Mouse (Mus musculus) testis, postnatal 14 days (tissue): ENCODE results near the gene Tatdn3.

ENCODE experiments used
- DNase-seq: peaks from one replicate; pipeline ENCODE4 v3.0.0; 2021; ENCODE audit warnings: low spot score

Tatdn3 gene

DNA sequence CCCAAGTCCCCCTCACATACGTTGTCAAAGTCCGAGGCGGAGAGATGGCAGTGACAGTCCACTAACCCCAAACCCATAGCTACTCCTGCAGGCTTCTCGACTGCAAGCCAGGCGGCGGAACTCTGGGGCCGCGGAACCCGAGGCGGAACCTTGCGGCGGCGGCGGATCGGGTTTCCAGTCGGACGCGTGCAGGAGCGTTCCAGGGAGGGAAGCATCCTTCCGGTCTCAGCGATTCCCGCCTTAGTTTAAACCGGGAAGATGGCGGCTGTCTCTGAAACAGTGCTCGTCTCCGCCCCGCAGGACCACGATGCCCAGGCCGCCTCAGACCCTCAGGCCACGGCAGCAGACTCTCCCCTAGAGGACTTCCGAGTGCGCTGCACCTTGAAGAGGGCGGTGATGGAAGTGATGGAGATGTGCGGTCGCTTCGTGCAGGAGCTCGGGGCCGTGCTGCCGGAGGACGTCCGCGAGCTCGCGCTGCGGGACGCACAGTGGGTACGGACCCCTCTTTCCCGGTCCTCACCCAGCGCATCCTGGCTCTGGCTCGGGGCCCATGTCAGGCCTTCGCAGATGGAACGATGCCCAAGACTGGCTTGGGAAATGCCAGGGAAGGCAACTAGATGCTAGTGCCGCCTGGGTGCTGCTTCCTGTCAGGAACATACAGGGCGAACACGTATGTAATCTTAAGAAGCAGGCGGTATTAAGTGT, at the start of gene Tatdn3, which contains the start of gene Nsl1:
Tatdn3 (minus strand) TSS at position 152 of the 705 bp plus-strand sequence.
Nsl1 (plus strand) TSS at position 232 of the 705 bp plus-strand sequence.
- DNase-seq, result peak; percentile 90

DNA sequence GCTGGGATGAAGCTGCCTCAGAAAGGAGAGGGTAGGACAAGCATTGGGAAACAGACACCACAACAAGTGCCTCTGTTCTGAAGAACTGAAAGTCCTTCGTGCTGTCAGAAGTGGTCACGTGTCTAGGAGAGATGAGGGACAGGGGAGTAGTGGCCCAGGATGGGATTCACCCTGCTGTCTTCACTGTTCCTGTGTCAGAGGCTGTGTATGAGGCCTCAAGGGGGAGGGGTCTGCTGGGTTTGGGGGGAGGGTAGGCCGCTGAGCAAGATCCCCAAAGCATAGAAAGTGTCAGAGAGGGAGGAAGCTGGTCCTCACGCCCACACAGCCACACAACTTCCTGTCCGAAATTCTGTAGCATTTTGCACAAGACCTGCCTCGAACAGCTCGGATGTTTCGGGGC, 48.4 kb upstream of the Tatdn3 start:
- DNase-seq, result no peak

DNA sequence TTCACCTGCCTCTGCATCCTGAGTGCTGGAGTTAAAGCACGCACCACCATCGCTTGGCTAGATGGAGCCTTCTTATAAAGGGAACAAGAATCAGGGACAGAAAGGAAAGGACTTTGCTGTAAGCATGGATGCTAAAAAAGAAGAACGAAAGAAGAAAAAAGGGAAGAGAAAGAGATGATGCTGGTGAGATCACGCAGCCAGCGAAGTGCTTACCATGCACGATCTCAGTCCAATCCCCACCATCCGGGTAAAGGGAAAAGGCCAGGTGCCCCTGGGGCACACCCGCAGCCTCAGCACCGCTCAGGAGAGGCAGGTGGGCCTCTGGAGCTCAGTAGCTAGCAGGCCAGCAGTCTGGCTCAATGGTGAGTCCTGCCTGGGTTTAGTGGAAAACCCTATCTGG, 47.2 kb upstream of the Tatdn3 start:
- no peak for DNase-seq

DNA sequence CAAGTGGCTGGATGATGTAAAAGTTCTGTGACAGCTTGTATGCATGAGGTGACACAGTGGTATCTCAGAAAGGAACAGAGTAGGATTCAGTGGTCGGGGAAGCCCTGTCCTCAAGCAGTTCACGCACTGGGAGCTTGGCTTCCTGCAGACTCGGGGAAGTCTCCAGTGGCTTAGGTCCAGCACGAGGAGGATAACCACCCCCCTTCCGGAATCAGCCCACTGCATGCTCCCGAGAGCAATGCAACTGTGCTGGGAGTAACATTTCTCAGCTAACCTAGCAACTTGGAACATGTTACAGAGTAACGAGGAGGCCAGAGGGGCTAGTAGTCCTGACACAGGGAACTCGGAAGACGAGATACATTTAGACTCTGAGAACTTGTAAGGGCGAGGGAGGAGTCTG, 44.6 kb upstream of the Tatdn3 start:
- DNase-seq, result peak; percentile 29

DNA sequence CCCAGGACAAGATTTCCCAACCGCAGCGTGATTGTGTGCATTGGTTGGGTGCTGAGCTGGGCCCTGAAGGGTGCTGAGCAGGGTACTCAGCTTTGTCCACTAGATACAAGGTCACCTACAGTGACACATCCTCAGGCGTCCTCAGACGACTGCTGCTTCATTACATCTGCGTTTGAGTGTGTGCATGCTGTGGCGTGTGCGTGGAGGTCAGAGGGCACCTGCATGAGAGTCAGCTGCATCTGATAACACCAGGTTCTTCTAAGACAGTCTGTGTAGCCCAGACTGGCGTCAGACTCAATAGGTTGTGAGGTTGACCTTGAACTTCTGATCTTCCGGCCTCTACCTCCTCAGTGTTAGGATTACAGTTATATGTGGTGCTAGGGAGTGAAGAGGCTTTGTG, 42.5 kb upstream of the Tatdn3 start:
- DNase-seq, result no peak

DNA sequence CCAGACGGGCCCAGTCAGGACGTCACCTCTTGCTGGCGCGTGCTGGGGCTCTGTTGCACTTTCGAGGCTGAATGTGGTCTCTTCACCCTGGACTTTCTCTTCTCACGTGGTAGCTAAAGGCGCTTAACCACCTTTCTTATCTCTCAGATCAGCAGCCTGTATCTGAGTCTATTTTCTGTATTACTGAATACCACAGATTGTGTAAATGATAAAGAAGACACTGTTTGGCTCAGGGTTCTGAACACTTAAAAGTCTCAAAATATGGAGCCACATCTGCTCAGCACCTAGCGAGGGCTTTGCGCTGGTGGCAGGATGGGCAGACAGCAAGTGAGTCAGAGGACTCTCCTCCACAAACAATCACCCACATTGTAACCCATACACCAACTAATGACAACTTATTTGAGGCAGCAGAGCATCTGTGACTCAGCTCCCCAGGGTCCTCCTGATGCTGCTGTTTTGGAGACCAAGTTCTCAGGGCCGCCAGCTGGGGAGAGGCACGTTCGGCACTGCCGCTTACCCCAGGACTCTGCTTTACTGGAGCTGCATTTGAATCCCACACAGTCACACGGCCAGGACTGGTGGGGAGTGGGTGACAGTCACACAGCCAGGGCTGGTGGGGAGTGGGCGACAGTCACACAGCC, 40.1 kb upstream of the Tatdn3 start:
- no peak for DNase-seq

DNA sequence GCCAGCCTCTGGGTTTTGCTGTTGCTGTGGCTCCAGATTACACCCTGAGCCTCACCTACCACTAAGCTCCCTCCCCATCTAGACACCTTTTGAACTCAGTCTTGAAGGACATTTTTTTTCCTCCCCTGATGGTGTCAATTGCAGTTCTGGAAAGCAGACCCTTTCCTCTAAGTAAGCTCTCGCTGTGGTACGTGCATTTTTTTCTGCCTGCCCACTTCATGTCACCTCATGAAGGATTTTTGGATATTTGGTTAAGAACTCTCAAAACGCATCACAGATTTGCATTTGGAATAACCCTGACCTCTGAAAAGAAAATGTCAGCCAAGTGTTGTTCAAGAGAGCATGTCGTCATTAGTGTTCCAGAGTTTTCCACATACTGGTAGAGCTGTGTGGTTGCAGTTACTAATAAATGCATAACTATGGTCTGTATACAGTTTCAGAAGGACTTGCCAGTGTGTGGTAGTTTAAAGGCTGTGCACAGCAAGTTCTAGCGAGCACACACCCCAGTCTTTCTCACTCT, 37.1 kb upstream of the Tatdn3 start:
- no peak for DNase-seq

DNA sequence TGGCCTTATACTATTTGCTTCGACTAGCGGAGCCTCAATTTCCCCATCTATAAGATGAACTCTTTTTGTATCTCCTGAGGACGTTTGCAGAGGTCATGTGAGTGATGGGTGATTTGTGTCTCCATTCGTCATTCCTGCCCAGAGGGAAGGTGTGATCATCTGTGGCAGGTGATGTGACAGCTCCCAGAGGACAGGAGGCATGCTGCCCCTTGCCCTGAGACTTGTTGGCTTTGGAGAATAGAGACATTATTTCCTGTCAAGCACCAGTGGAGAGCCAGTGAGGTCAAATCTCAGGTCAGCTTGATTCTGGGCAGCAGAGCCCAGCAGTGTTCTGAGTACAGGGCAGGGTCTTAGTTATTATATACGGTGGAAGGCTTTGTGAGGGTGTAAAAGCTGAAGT, 36.4 kb upstream of the Tatdn3 start:
- no peak for DNase-seq

DNA sequence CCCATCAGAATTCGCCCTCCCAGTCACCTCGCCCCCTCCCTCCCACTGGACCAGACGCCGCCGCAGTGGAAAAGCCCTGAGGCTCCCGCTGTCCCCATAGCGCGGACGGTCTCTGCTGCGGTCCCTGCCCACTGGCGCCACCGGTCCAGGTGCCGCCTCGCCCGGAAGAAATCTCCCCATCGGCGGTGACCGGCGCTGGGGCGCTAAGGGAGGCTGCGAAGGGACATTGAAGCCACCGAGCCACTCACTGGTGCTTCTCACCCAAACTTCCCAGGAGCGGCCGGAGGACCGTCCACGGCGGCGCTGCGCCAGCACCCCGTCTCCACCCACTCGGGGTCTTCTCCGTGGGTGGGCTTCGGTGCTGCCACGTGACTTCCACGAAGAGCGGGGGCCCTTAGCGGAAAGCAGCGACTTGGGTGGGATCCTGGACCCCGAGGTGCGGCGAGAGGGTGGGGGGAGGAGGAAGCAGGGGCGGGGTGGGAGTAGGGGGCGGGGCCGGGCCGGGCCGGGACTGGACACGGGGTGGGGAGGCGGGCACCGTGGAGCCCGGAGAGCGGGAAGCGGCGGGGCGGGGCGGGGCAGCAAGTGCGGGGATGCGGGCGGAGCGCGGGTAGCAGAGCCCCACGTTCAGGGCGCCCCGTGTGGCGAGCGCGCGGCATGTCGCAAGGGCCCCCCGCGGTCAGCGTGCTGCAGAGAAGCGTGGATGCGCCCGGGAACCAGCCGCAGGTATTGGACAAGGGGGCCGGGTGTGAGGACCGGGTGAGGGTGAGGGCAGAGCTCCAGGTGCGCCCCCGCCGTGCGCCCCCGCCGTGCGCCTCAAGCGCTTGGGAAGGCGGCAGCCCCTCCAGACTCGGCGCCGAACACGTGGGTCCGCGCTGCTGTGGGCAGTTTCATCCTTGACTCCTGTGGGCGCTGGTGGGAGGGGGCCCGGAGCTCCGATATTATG, 35.3 kb upstream of the Tatdn3 start, which contains the start of gene Batf3:
Batf3 (plus strand) TSS at position 46 of the 946 bp plus-strand sequence.
- peak; percentile 27 for DNase-seq

DNA sequence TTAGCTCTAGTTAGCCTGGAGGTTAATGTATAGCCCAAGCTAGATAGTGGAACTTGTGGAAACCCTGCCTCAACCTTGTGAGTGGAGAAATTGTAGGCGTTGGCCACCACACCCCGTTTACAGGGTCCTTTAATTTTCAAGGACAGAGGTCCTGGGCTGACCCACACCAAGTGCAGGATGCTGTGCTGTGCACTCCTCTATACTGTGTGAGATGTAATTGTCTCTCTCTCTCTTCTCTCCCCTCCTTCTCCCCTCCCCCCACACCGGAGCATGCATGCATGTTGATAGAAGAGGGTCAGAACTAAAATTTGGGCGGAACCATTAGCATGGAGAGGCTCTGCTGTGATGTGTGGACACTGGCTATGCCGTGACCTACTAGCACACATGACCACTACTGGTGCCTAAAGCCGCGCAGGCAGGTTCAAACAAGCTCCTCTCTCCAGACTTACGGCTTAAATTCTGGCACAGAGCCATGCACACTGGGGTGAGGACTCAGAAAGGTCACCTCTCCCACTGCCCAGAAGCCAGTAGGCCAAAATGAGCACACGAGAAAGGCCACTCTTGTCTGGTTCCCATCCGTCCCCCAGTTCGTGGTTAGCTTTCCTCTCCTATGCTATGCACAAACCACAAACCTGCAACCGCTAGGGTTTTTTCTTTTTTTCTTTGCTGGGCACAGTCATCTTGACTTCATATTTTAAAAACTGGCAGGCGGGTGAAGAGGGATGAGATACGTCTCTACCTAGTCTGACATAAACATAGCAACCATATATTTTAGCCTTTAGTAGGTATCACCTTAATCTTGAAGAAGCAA, 34.3 kb upstream of the Tatdn3 start:
- DNase-seq, result no peak

DNA sequence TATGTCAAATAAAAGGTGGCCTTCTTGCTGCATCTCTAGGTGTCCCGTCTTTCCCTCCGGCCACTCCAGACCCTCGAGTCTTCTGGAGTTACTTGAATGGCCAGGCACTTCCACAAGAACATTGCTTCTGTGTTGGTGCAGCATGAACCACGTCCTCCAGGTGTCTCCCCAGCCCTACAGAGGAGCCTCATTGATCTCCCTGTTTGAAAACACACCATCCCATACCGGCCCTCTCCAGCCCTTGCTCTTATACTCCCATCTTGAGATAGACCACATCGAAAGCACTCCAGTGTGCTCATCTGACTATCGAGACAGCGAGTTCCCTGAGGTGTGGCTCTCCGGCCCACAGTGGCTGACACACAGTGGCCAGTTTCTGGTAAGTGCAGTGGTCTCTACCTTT, 32.3 kb upstream of the Tatdn3 start:
- DNase-seq, result no peak

DNA sequence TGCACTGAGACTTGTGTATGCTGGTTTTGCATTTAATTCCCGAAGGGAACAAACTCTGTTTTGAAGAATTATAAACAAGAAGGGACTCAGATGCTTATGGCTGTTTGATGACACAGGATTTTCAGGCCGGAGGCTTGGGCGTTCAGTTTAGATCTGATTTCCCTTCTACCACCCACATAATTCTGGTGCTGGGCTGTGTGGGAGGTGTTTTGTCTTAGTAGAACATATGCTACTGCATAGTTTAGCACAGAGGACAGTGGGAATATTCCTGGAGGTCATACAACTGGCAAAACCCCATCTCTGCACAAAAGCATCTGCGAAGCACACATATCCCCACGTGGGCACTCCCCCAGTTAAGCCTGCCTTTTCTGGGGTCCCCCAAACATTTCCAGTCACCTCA, 30.8 kb upstream of the Tatdn3 start:
- no peak for DNase-seq

DNA sequence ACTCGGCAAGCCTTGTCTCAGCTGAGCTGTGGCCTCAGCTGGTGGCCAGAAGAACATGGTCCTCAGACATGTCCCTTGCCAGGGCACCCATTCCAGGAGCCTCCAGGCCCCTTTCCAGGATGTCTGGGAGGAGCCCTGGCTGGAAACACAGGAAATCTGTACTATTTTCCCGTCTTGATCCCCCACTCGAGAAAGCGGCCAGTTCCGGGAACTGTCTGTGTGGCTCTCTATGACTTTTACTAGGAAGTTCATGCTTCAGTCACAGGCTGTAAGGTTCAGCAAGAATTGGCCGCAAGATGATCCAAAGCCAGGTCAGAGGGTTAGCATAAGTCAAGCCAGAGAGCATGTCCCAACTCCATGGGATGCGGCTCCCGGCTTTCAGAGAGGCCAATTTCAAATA, 29.3 kb upstream of the Tatdn3 start:
- no peak for DNase-seq

DNA sequence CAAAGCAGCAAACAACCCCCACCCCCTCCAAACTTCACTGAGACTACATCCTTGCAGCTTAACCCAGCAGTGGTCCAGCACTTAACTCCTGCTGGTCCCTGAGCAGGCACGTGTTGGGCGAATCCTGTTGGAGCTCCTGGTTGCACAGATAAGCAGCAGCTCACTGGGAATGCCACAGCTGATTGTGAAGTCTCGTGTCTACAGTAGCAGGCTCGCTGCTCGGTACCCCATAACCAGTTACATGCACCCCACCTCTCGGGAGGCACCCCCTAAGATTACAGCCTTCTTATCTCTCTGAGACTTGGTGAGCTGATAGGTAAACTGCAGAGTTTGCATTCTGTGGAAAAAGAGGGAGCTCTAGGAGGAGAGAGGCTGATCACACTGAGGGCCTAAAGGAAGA, 26.6 kb upstream of the Tatdn3 start:
- no peak for DNase-seq

DNA sequence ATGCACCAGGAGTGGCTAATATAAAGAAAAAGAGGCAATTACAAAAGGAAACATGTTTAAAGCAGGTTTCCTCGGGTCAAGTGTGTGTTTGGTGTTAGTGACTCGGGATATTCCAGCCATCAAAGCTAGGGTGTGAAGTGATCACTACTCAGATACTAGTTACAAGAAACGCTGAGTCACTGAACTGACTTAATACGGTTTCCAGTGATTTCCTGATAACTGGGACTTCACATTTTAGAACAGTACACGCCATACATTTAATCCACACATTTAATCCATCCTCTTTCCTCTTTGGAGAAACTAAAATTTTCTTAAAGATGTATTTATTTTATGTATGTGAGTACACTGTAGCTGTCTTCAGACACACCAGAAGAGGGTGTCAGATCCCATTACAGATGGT, 25.2 kb upstream of the Tatdn3 start:
- no peak for DNase-seq

DNA sequence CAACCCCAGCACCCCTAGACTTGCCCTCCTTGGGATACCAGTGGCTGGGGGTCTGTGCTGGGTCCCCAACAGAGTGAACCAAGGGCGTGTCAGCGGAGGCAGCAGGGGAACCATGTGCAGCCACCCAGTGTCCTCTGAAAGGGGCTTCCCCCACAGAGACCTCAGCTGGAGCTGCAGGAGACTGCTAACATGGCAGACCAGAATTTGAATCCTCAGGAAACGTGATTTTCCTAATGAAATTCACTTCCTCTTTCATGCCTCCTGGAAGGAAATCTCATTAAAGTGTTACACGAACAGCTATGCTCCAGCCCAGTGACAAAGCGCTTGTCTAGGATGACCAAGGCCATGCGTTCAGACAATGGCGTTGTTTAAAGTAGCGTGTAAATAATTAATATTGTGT, 24.2 kb upstream of the Tatdn3 start:
- no peak for DNase-seq

DNA sequence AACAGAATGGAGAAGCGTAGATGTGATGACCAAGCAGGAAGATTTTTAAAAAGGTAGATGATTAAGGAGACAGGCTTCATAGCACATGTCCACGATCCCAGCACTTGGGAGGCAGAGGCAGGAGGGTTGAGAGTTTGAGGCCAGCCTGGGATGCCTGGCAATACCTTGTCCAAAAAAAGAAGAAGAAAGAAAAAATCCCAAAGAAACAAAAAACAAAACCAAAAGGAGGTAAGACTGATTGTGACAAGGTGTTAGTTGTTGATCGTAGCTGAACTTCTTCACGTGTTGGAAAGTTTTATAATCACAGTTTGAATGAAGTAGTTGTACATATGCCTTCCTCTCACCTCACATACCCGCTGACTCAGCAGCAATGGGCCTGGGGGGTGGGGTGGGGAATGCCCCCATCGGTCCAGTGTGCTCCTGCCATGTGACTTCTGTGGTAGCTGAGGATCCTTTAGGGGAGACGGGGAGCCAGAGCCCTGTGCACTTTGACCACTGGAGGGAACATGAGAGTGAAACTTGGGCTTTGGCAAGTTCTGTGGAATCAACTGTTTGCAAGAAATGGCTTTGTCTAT, 23.7 kb upstream of the Tatdn3 start:
- no peak for DNase-seq

DNA sequence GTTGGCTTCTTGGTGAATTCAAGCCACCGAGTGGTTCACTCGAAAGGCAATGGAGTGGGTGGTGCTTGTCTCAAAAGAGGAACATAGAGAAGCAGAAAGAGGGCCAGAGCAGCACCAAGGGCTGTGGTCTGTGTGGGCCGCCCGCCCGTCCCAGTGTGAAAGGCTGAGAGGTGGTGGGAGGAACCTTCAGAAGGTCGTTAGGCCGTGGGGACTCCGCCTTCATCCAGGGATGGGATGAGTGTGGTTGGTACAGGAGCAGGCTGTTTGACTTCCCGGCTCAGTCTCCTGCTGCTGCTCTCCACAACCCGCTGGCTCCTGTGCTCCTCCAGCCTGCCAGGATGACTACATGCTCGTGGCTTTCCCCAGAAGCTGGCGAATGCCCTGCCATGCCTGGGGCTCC, 22.9 kb upstream of the Tatdn3 start:
- no peak for DNase-seq

DNA sequence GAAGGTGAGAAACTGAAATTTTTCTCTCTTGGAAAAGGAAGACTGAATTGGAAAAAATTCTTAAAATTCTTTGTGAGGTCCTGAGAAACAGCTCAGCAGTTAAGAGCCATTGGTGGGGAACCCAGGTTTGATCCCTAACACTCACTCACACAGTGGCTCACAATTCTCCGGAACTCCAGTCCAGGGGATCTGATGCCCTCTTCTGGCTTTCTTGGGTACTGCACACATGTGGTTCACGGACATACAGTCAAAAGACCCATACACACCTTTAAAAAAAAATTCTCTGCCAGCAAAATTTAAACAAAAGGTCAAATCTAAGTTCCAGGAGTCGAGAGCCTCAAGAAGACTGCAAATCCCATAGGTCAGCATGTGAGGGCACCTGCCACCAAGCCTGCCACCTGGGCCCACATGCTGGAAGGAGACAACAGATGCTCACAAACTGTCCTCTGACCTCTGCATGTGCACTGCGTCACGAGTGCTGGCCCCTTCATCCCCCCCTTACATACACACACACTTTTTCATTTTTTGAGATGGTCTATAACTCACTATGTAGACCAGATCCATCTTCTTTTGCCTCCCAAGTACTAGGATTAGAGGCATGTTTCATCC, 22.3 kb upstream of the Tatdn3 start:
- DNase-seq, result no peak

DNA sequence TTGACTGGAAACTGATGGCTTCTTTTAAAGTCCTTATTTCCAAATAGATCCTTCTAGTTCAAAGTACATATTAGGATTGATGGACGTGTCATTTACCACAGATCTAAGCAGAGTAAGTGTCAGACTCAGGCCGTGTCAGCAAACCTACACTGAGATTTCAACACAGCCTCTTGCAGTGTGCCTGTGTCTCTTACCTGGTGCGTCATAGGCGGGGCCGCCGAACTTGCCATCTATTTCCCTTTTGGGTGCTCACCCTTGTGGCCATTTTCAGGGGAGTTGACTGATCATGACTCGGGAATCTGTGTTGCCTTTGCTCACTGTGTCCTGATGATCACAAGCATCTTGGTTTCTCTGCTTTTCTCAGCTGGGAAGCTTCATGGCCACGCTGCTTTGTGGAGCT, 20.5 kb upstream of the Tatdn3 start:
- DNase-seq, result no peak
